Mouse (Mus musculus) layer of hippocampus, adult 18-20 months (tissue): ENCODE measurements at regions not wholly inside any gene's neighbourhood (a gene's known extent, or its start where the extent isn't known, plus 50 kb on each side); places are given as distances from the start of the nearest gene placed in this dataset.

Experiments
- DNase-seq, 2 experiments: peaks; one replicate each; pipeline ENCODE4 v3.0.0; 2022; ENCODE audit warnings: low spot score in 2 of 2

GRCm38 (mm10) chr3:63551661-63552060 is 68.0 kb upstream of the Gm34302 start:
- no peak for DNase-seq

- DNase-seq: no peak
These were observed 59.1 kb upstream of the Gm34302 start for GRCm38 (mm10) chr3:63542638-63543408.

- no peak for DNase-seq
These were observed 55.2 kb upstream of the Gm34302 start for GRCm38 (mm10) chr3:63538881-63539280.

- DNase-seq: peak in 1 of 2 experiments; percentile 8
These were observed 50.5 kb upstream of the Gm34302 start for GRCm38 (mm10) chr3:63534141-63534540.
